Mouse (Mus musculus): Measurements from ENCODE around the gene Chchd1.

- TF ChIP-seq MAFK (IDR thresholded peaks at IDR 0.05; ENCODE audit: insufficient read depth, low read depth, low read length) (no peak), CHD2 (IDR thresholded peaks at IDR 0.05; ENCODE audit: low read depth, low read length) (no peak), HCFC1 (IDR thresholded peaks at IDR 0.05; ENCODE audit: borderline replicate concordance, insufficient read depth, low read length) (no peak), ZNF384 (IDR thresholded peaks at IDR 0.05; ENCODE audit: low read depth, low read length) (no peak)
Measured at GRCm38 (mm10) chr14:20691772-20692171, 11.0 kb upstream of the Chchd1 start.

Measured in ES-E14 (cell line).